Mouse (Mus musculus) layer of hippocampus, adult 11-12 months (tissue): ENCODE measurements around the gene Pcbd2.
"Not testable (repeated sequence)": the region's sequence is repeated elsewhere in the genome, so short reads cannot be mapped to it uniquely, and the experiment has no call there.

ENCODE experiments used
- DNase-seq: peaks from one replicate; pipeline ENCODE4 v3.0.0; 2022; ENCODE audit warnings: low spot score

The Pcbd2 gene

DNA sequence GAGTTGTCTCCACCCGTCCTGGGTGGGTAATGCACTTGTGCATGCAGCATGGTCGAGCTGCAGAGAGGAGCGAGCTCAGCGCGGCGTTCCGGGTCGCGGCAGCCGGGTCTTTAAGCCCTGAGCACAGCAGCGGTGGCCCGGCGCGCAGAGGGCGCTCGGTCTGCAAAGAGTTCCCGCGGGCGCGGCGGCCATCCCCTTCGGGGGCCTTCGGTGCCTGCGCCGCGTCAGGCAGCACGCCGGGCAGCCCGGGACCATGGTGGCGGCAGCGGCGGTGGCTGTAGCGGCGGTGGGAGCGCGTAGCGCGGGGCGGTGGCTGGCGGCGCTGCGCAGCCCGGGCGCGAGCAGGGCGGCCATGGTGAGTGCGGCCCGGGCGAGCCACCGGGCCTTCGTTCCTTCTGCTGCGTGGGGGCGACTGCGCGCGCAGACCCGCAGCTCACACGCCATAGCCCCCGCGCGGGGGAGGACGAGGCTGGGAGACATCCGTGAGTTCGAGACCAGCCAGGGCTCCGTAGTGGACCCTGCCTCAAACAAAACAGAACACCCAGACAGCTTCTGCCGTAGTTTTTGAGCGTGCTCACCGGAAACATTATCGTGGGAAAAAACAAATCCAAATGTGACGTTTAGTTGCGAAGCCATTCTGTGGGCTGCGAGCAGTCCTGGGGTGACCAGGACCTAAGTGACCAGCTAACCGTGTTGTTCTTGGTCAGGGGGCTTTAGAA, at the start of gene Pcbd2:
Gene Pcbd2, plus strand, starts transcription at position 249 of the 719 bp plus-strand sequence.
- DNase-seq, result peak; percentile 83

DNA sequence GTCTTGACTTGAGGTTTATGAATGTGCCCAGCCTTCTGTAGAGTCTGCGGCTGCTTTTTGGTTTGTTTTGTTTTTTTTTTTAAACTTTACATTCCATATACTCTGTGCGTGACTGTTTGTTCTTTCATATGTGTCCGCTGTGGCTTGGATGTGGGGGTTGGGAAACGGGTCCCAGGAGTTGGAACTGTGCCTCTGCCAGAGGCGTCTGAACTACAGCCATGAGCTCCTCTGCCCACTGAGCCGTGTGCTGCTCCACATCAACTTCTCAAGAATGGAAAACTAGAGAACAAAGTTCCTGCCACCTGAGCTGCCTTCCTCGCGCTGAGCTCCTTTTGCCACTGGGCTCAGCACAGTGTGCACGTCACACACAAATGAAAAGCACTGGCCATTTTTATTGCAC, 45.0 kb upstream of the Pcbd2 start:
- DNase-seq, result no peak

DNA sequence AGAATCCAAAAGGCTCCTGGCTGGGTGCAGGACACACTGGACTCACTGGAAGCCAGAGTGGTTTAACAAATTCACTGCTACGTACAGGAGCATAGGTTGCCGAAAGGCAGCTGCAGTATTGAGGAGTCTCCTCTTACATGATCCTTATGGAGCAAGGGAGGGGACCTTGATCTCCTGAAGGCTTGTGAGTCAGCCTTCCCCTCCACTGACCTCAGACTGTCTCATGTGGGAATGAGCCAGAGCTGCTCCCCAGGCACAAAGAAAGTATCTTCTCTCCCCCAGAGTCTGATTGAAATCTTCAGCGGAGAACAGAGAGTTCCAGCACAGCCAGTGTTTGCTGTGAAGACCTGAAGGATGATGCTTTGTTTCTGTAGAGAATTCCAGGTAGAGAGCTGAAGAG, 43.6 kb upstream of the Pcbd2 start:
- no peak for DNase-seq

DNA sequence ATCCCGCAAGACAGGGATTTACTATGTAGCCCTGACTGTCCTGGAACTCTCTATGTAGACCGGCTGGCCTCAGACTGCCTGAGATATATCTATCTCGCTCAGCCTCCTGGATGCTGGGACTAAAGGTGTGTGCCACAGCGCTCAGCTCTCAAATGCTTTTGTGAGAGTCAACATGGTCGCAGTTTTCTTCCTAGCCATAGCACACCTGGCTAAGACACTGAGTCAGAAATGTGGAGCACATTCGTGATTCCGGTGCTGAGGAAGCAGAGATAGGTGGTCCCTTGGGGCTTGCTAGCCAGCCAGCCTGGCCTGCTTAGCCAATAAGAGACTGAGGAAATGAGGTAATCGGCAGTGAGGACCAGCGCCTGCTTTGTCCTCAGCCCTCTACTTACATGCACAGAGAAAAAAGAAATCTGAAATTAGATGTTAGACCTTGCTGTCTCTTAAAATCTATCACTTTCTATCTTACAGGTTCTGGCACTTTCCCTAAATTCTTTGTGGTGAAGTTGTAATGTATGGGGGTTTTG, 41.0 kb upstream of the Pcbd2 start:
- no peak for DNase-seq

DNA sequence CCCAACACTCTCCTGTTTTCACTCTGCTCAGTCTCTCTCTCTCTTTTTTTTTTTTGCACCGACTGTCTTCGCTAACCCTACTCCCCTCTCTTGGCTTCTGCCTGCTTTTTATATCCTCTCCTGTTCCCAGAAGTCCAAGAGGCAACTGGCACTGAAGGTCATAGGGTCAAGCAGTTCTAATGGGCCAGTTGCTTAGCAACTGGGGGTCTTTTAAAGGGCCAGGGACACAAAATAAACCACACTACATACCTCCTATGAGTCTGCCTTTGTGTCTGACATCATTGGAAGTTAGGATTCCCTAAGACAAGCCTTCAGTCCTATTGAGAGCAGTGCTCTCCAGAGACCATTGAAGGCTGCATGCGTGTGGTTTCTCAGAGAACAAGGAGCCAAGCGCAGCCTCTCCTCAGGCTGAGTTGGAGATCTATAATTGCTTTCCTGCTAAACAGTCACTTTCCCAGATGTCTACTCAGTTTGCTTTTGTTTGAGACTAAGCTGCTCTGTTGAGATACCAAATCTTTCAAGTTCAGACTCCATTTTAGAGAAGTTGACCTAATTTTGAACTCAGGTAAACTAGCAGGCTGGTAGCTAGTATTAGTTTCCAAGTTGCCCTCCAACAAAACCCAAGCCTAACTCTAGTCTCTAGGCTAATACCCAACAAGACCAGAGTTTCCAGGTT, 39.1 kb upstream of the Pcbd2 start:
- no peak for DNase-seq

- peak; percentile 90 for DNase-seq
Measured at GRCm38 (mm10) chr13:55692535-55693242, 34.5 kb upstream of the Pcbd2 start, which contains the start of gene B230219D22Rik. Gene B230219D22Rik, plus strand, starts transcription at chr13:55693124.

DNA sequence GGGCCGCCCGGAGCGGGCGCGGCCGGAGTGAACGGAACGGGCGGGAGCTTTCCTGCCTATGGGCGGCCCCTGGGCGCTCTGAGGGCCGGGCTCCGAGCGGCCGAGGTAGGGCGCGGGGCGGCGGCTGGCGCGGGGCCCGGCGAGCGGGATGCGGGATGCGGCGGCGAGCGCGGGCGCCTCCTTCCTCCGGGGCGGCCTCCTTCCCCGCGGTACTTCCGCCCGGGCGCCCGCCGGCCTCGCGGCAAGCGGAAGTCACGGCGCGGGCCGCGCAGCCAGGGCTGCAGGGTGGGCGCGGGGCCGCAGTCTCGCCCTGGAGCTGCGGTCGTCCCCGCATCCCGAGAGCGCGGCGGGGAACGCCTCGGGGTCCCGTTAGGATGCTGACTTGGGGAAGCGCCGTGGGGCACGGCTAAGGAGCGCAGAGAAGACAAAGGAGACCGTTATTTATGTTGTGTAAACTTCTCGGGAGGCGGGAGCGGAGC, 33.9 kb upstream of the Pcbd2 start:
- DNase-seq, result no peak

DNA sequence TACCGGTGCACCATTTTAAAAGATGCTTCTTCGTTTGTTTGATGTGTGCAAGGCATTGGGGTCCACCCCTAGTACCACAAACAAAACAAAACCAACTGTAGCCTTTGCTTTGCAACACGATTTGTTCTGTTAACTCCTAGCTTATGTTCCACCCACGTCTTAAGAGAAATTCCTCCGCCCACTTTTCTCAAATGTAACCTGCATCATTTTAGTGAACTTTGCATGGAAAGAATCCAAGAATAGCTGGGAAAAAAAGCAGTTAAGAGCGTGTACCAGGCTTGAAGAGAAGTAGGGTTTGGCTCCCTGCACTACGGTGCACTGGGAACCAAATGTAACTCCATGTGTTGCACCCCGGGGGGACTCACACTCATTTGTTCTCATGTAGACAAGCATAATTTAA, 33.1 kb upstream of the Pcbd2 start:
- DNase-seq, result no peak

GRCm38 (mm10) chr13:55695989-55696388, 31.2 kb upstream of the Pcbd2 start:
- not testable (repeated sequence) for DNase-seq

- no peak for DNase-seq
Measured at GRCm38 (mm10) chr13:55704301-55704700, 22.9 kb upstream of the Pcbd2 start.

DNA sequence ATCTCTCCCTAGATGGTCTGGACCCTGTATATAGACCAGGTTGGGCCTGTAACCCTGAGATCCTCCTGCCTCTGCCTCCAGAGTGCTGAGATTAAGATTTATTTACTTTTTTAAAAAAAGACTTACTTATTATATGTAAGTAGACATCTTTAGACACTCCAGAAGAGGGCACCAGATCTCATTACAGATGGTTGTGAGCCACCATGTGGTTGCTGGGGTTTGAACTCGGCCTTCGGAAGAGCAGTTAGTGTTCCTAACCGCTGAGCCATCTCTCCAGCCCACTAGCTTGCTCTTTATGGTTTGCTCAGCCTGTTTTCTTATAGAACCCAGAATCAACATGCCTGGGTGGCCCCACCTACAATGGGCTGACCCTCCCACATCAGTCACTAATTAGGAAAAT, 14.3 kb upstream of the Pcbd2 start:
- no peak for DNase-seq

DNA sequence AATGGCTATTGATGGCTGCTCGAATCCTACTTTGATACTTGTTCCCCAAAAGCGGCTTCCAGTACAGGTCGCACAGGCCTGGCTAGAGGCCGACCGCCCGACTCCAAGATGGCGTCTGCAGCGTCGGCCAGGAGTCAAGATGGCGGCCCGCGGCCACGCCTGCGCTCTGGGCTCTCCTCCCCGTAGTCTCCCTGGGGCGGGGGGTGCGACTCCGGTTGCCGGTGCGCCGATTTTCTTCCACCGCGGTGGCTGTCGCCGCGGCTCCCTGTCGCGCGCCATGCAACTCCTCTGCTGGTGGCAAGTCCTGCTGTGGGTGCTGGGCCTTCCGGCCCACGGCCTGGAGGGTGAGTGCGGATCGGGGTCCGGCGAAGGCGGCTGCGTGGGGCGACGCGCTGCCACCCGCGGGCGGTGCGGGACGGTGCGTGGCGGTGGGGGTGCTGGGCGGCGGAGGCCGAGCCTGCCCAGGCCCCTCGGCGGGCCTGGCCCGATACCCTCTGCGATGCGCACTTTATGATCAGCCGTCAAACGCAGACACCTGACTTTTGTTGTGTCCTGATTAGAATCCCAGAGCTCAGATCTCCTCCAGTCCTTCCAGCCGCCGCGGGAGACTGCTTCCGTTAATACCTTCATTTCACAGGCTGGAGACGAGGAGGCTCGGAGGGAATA, 12.5 kb upstream of the Pcbd2 start, which contains the start of gene Txndc15:
Gene Txndc15, plus strand, starts transcription at position 150 of the 666 bp plus-strand sequence.
- peak; percentile 88 for DNase-seq

DNA sequence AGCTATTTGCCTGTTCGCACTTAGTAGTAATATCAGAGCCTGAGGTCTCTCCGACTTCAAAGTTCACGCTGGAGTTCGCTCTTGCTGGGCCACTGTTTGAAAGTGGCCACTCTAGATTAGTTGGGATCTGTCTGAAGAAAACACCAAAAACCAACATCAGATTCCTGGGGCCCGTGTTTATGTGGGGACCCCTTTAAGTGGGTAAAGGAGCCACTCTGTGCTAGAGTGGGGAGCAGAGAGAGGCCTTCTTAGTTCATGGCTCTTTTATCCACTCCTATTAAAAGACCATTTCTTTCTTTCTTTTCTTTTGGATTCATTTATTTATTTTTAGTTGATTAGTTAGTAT, 12.0 kb upstream of the Pcbd2 start:
- DNase-seq, result no peak

DNA sequence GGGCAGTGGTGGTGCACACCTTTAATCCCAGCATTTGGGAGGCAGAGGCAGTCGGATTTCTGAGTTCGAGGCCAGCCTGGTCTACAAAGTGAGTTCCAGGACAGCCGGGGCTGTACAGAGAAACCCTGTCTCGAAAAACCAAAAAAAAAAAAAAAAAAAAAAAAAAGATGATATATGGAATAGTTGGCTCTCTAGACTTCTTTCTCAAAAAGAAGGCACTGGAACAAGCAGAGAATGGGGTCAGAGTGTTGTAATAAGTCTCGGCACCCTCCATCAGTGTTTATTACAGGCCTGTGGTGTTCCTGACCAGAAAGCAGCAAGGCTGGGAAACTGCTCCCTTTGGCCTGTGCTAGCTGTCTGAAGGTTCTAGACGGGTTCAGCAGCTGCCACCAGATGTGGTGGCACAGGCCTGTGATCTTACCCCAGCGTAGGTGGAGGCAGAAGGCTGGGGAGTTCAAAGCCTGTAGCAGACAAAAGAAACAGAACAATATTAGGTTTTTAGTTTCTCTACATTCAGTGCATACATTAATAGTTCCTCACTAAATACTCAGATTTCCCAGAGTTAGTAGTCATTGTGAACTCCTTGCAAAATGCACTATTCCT, 11.2 kb upstream of the Pcbd2 start:
- DNase-seq, result no peak

- DNase-seq, result no peak
Measured at GRCm38 (mm10) chr13:55721516-55721915, 5.7 kb upstream of the Pcbd2 start.

- DNase-seq, result no peak
Measured at GRCm38 (mm10) chr13:55721995-55722394, 5.2 kb upstream of the Pcbd2 start.

- DNase-seq, result no peak
Measured at GRCm38 (mm10) chr13:55726598-55727119, 509 bp upstream of the Pcbd2 start.

- DNase-seq, result peak; percentile 72
Measured at GRCm38 (mm10) chr13:55727839-55728238, 671 bp downstream of the Pcbd2 start.

DNA sequence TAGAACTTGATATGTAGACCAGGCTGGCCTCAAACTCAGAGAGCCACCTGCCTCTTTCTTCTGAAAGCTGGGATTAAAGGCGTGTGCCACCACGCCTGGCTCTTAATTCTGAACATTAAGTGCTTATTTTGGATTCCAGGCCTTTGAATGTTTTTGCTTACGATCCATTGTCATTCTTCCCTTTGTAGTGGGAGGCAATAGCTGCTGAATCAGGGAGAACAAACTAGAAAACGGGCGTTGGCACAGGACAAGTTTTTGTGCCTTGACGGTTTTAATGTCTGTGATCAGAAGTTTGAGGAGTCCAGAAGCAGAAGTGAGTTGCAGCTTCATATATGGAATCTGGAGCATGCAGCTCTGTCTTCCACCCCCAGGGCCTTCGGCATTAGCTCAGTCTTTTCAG, 3.5 kb downstream of the Pcbd2 start:
- no peak for DNase-seq

DNA sequence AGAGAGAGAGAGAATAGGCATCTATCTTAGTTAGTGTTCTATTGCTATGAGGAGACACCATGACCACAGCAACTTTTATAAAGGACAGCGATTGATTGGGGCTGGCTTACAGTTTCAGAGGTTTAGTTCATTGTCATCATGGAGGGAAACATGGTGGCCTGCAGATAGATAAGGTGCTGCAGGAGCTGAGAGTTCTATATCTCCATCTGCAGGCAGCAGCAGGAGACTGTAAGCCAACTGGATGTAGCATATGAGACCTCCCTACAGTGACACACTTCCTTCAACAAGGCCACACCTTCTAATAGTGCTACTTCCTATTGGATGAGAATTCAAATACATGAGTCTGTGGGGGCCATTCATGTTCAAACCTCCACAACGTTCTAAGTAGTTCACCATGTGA, 5.0 kb downstream of the Pcbd2 start:
- DNase-seq, result no peak
